Mouse (Mus musculus) megakaryocyte-erythroid progenitor cell, adult 5-6 weeks (primary cell): ENCODE measurements around the gene Gm11555. TPM values are rescaled to one million over a fixed set of nuclear protein-coding genes. Genes with fewer than 3 reads are reported as not detected.
"Not testable (repeated sequence)": the region's sequence is repeated elsewhere in the genome, so short reads cannot be mapped to it uniquely, and the experiment has no call there.

Source experiments
- ATAC-seq: replicated peaks from 2 replicates; pipeline ENCODE4 v1.8.0; 2016; ENCODE audit warnings: mild to moderate bottlenecking, inconsistent platforms; ENCODE audit not compliant: severe bottlenecking, poor library complexity, low FRiP score, low TSS enrichment
- total RNA-seq, 2 experiments: library from RNA; stranded (forward) in 1 of 2; stranded (reverse) in 1 of 2; fragments of 200-1000, 215-1000 nt in 1 of 2; fragments of >200 nt in 1 of 2; fragmentation: Nextera tagmentation in 1 of 2; gene quantifications; 2 replicates each; pipeline ENCODE4 v1.2.3; 2014 to 2017

Gm11555 gene
- total RNA-seq, 2 experiments from 2014 or later: not detected

DNA sequence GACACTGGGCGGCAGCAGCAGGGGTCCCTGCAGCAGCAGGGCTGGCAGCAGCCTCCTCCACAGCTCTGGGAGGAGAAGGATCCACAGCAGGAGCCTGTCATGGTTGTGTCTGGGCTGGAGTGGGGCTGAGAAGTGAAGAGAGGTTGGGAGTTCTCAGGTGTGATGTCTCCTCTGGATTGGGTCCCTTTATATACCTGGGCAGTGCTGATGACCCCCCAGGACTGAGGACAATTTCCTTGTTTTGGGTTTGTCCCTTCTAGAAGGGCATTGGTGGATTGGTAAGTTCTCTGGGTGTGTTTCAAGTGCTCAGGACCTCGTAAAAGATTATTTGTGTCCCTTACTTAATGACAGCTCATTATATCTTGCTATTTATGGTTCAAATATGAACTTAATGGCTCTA lies 39.9 kb downstream of the Gm11555 start, which contains the start of gene Gm11937:
Gene Gm11937 (minus strand): TSS at position 101 of the 400 bp plus-strand sequence.
- not testable (repeated sequence) for ATAC-seq

DNA sequence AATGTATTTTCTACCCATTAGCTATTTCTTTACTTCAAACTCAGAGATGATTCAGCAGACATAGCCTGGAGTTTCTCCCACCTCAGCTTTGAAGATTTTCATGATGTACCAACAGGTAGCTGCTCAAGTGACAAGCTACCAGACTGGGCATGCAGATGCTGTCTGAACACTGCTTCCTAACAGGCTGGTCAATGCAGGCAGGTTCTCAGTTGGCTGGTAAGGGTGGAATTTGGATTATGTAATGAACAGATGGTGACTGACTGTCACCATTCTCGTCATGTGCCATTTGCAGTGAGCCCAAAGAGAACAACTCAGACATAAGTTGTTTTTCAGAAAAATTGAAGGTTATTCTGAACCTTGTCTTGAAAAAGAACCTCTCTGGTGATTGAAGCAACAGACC lies 40.9 kb downstream of the Gm11555 start:
- no peak for ATAC-seq

DNA sequence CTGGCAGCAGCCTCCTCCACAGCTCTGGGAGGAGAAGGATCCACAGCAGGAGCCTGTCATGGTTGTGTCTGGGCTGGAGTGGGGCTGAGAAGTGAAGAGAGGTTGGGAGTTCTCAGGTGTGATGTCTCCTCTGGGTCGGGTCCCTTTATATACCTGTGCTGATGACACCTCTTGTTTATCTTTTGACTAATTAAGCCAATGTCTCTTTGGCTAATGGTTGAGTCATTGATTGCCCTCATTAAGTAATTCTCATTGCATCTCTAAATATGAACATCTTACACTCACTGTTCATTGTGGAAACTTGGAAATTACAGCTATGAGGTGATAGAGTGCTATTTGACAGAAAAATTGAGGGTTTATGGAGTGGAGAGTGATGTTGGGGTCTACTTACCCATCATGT lies 46.8 kb downstream of the Gm11555 start, which contains the start of gene Gm11938:
Gene Gm11938 (minus strand): TSS at position 101 of the 400 bp plus-strand sequence.
- not testable (repeated sequence) for ATAC-seq

Other genes starting within 250 kb of the Gm11555 start
Only the 30 nearest of the 38 such genes appear.
- not detected in 2 replicates for gene Krt23, start 157.1 kb downstream of the Gm11555 start, total RNA-seq (2014; fragmentation: Nextera tagmentation)
- not detected in 2 replicates for gene Krt23, start 157.1 kb downstream of the Gm11555 start, total RNA-seq (2017)
- gene Krt39, start 128.9 kb downstream of the Gm11555 start, total RNA-seq (2014; fragmentation: Nextera tagmentation): not detected in 2 replicates
- gene Krt39, start 128.9 kb downstream of the Gm11555 start, total RNA-seq (2017): not detected in 2 replicates
- gene Krt40, start 107.1 kb downstream of the Gm11555 start, total RNA-seq (2014; fragmentation: Nextera tagmentation): not detected in 2 replicates
- not detected in 2 replicates for gene Krt40, start 107.1 kb downstream of the Gm11555 start, total RNA-seq (2017)
- not detected in 2 replicates for gene Krtap3-3, start 99.4 kb downstream of the Gm11555 start, total RNA-seq (2014; fragmentation: Nextera tagmentation)
- gene Krtap3-3, start 99.4 kb downstream of the Gm11555 start, total RNA-seq (2017): not detected in 2 replicates
- gene Krtap3-2, start 93.4 kb downstream of the Gm11555 start, total RNA-seq (2014; fragmentation: Nextera tagmentation): not detected in 2 replicates
- not detected in 2 replicates for gene Krtap3-2, start 93.4 kb downstream of the Gm11555 start, total RNA-seq (2017)
- not detected in 2 replicates for gene Gm11939, start 90.8 kb downstream of the Gm11555 start, total RNA-seq (2014; fragmentation: Nextera tagmentation)
- not detected in 2 replicates for gene Gm11939, start 90.8 kb downstream of the Gm11555 start, total RNA-seq (2017)
- gene Krtap3-1, start 83.6 kb downstream of the Gm11555 start, total RNA-seq (2014; fragmentation: Nextera tagmentation): not detected in 2 replicates
- not detected in 2 replicates for gene Krtap3-1, start 83.6 kb downstream of the Gm11555 start, total RNA-seq (2017)
- not detected in 2 replicates for gene Krtap1-5, start 69.2 kb downstream of the Gm11555 start, total RNA-seq (2014; fragmentation: Nextera tagmentation)
- not detected in 2 replicates for gene Krtap1-5, start 69.2 kb downstream of the Gm11555 start, total RNA-seq (2017)
- not detected in 2 replicates for gene Krtap1-4, start 66.6 kb downstream of the Gm11555 start, total RNA-seq (2014; fragmentation: Nextera tagmentation)
- not detected in 2 replicates for gene Krtap1-4, start 66.6 kb downstream of the Gm11555 start, total RNA-seq (2017)
- not detected in 2 replicates for gene Krtap1-3, start 58.9 kb downstream of the Gm11555 start, total RNA-seq (2014; fragmentation: Nextera tagmentation)
- gene Krtap1-3, start 58.9 kb downstream of the Gm11555 start, total RNA-seq (2017): not detected in 2 replicates
- gene Krtap9-3, start 52.1 kb downstream of the Gm11555 start, total RNA-seq (2014; fragmentation: Nextera tagmentation): not detected in 2 replicates
- gene Krtap9-3, start 52.1 kb downstream of the Gm11555 start, total RNA-seq (2017): not detected in 2 replicates
- not detected in 2 replicates for gene Gm11938, start 46.9 kb downstream of the Gm11555 start, total RNA-seq (2014; fragmentation: Nextera tagmentation)
- gene Gm11938, start 46.9 kb downstream of the Gm11555 start, total RNA-seq (2017): not detected in 2 replicates
- not detected in 2 replicates for gene Gm11937, start 40.0 kb downstream of the Gm11555 start, total RNA-seq (2014; fragmentation: Nextera tagmentation)
- not detected in 2 replicates for gene Gm11937, start 40.0 kb downstream of the Gm11555 start, total RNA-seq (2017)
- not detected in 2 replicates for gene Krtap2-4, start 35.4 kb downstream of the Gm11555 start, total RNA-seq (2014; fragmentation: Nextera tagmentation)
- not detected in 2 replicates for gene Krtap2-4, start 35.4 kb downstream of the Gm11555 start, total RNA-seq (2017)
- not detected in 2 replicates for gene Gm11562, start 29.8 kb downstream of the Gm11555 start, total RNA-seq (2014; fragmentation: Nextera tagmentation)
- not detected in 2 replicates for gene Gm11562, start 29.8 kb downstream of the Gm11555 start, total RNA-seq (2017)
- not detected in 2 replicates for gene Krtap4-1, start 22.0 kb downstream of the Gm11555 start, total RNA-seq (2014; fragmentation: Nextera tagmentation)
- gene Krtap4-1, start 22.0 kb downstream of the Gm11555 start, total RNA-seq (2017): not detected in 2 replicates
- gene Krtap4-2, start 15.2 kb downstream of the Gm11555 start, total RNA-seq (2014; fragmentation: Nextera tagmentation): not detected in 2 replicates
- gene Krtap4-2, start 15.2 kb downstream of the Gm11555 start, total RNA-seq (2017): not detected in 2 replicates
- gene Krtap4-7, start 6.1 kb downstream of the Gm11555 start, total RNA-seq (2014; fragmentation: Nextera tagmentation): not detected in 2 replicates
- not detected in 2 replicates for gene Krtap4-7, start 6.1 kb downstream of the Gm11555 start, total RNA-seq (2017)
- not detected in 2 replicates for gene Gm11563, start 8.7 kb upstream of the Gm11555 start, total RNA-seq (2014; fragmentation: Nextera tagmentation)
- not detected in 2 replicates for gene Gm11563, start 8.7 kb upstream of the Gm11555 start, total RNA-seq (2017)
- gene Krtap4-6, start 15.7 kb upstream of the Gm11555 start, total RNA-seq (2014; fragmentation: Nextera tagmentation): not detected in 2 replicates
- not detected in 2 replicates for gene Krtap4-6, start 15.7 kb upstream of the Gm11555 start, total RNA-seq (2017)
- not detected in 2 replicates for gene Gm14190, start 40.5 kb upstream of the Gm11555 start, total RNA-seq (2014; fragmentation: Nextera tagmentation)
- gene Gm14190, start 40.5 kb upstream of the Gm11555 start, total RNA-seq (2017): not detected in 2 replicates
- not detected in 2 replicates for gene Gm14180, start 84.1 kb upstream of the Gm11555 start, total RNA-seq (2014; fragmentation: Nextera tagmentation)
- not detected in 2 replicates for gene Gm14180, start 84.1 kb upstream of the Gm11555 start, total RNA-seq (2017)
- not detected in 2 replicates for gene Gm11595, start 122.7 kb upstream of the Gm11555 start, total RNA-seq (2014; fragmentation: Nextera tagmentation)
- gene Gm11595, start 122.7 kb upstream of the Gm11555 start, total RNA-seq (2017): not detected in 2 replicates
- gene Krtap4-8, start 130.5 kb upstream of the Gm11555 start, total RNA-seq (2014; fragmentation: Nextera tagmentation): not detected in 2 replicates
- gene Krtap4-8, start 130.5 kb upstream of the Gm11555 start, total RNA-seq (2017): not detected in 2 replicates
- not detected in 2 replicates for gene Krtap4-9, start 135.0 kb upstream of the Gm11555 start, total RNA-seq (2014; fragmentation: Nextera tagmentation)
- not detected in 2 replicates for gene Krtap4-9, start 135.0 kb upstream of the Gm11555 start, total RNA-seq (2017)
- not detected in 2 replicates for gene Gm11596, start 143.2 kb upstream of the Gm11555 start, total RNA-seq (2014; fragmentation: Nextera tagmentation)
- not detected in 2 replicates for gene Gm11596, start 143.2 kb upstream of the Gm11555 start, total RNA-seq (2017)
- gene Gm11569, start 148.7 kb upstream of the Gm11555 start, total RNA-seq (2014; fragmentation: Nextera tagmentation): not detected in 2 replicates
- gene Gm11569, start 148.7 kb upstream of the Gm11555 start, total RNA-seq (2017): not detected in 2 replicates
- not detected in 2 replicates for gene Gm11554, start 154.2 kb upstream of the Gm11555 start, total RNA-seq (2014; fragmentation: Nextera tagmentation)
- not detected in 2 replicates for gene Gm11554, start 154.2 kb upstream of the Gm11555 start, total RNA-seq (2017)
- gene Krtap4-13, start 159.7 kb upstream of the Gm11555 start, total RNA-seq (2014; fragmentation: Nextera tagmentation): not detected in 2 replicates
- not detected in 2 replicates for gene Krtap4-13, start 159.7 kb upstream of the Gm11555 start, total RNA-seq (2017)
- gene Gm11564, start 165.4 kb upstream of the Gm11555 start, total RNA-seq (2014; fragmentation: Nextera tagmentation): not detected in 2 replicates
- gene Gm11564, start 165.4 kb upstream of the Gm11555 start, total RNA-seq (2017): not detected in 2 replicates